Mouse (Mus musculus): ENCODE measurements around the gene Pisd.
"Not testable (repeated sequence)": the region's sequence is repeated elsewhere in the genome, so short reads cannot be mapped to it uniquely, and the experiment has no call there.

Gene Pisd

GRCm38 (mm10) chr5:32785313-32785915 is at the start of gene Pisd:
Gene Pisd, minus strand, starts transcription at chr5:32785646.
- DNase-seq (ENCODE audit: low spot score), result peak; percentile 93

- no peak for DNase-seq (ENCODE audit: low spot score)
These were observed 49.1 kb upstream of the Pisd start for GRCm38 (mm10) chr5:32834497-32834896.

- DNase-seq (ENCODE audit: low spot score), result no peak
These were observed 44.6 kb upstream of the Pisd start for GRCm38 (mm10) chr5:32830054-32830453.

- not testable (repeated sequence) for DNase-seq (ENCODE audit: low spot score)
These were observed 43.3 kb upstream of the Pisd start for GRCm38 (mm10) chr5:32828766-32829165.

- DNase-seq (ENCODE audit: low spot score), result no peak
These were observed 41.6 kb upstream of the Pisd start, which contains the start of gene Gm20671 for GRCm38 (mm10) chr5:32827009-32827408. Gene Gm20671, minus strand, starts transcription at chr5:32827109.

- no peak for DNase-seq (ENCODE audit: low spot score)
These were observed 35.0 kb upstream of the Pisd start for GRCm38 (mm10) chr5:32820471-32820870.

GRCm38 (mm10) chr5:32815396-32815795 is 29.9 kb upstream of the Pisd start:
- DNase-seq (ENCODE audit: low spot score), result no peak

GRCm38 (mm10) chr5:32786454-32786853 is 1.0 kb upstream of the Pisd start:
- not testable (repeated sequence) for DNase-seq (ENCODE audit: low spot score)

GRCm38 (mm10) chr5:32784726-32785125 is 720 bp downstream of the Pisd start:
- peak; percentile 31 for DNase-seq (ENCODE audit: low spot score)

GRCm38 (mm10) chr5:32781596-32781995 is 3.9 kb downstream of the Pisd start:
- DNase-seq (ENCODE audit: low spot score), result no peak

- DNase-seq (ENCODE audit: low spot score), result no peak
These were observed 7.3 kb downstream of the Pisd start for GRCm38 (mm10) chr5:32778168-32778567.

- DNase-seq (ENCODE audit: low spot score), result no peak
These were observed 13.1 kb downstream of the Pisd start for GRCm38 (mm10) chr5:32772361-32772760.

- no peak for DNase-seq (ENCODE audit: low spot score)
These were observed 17.6 kb downstream of the Pisd start for GRCm38 (mm10) chr5:32767636-32768373.

GRCm38 (mm10) chr5:32767004-32767403 is 18.4 kb downstream of the Pisd start:
- no peak for DNase-seq (ENCODE audit: low spot score)

- DNase-seq (ENCODE audit: low spot score), result no peak
These were observed 23.8 kb downstream of the Pisd start for GRCm38 (mm10) chr5:32761566-32762140.

GRCm38 (mm10) chr5:32760787-32761186 is 24.7 kb downstream of the Pisd start:
- DNase-seq (ENCODE audit: low spot score), result no peak

GRCm38 (mm10) chr5:32760352-32760751 is 25.1 kb downstream of the Pisd start:
- DNase-seq (ENCODE audit: low spot score), result not testable (repeated sequence)

GRCm38 (mm10) chr5:32759662-32760061 is 25.8 kb downstream of the Pisd start:
- DNase-seq (ENCODE audit: low spot score), result no peak

- DNase-seq (ENCODE audit: low spot score), result no peak
These were observed 29.3 kb downstream of the Pisd start for GRCm38 (mm10) chr5:32756141-32756540.

- no peak for DNase-seq (ENCODE audit: low spot score)
These were observed 33.7 kb downstream of the Pisd start for GRCm38 (mm10) chr5:32751736-32752135.

- no peak for DNase-seq (ENCODE audit: low spot score)
These were observed 36.5 kb downstream of the Pisd start for GRCm38 (mm10) chr5:32748936-32749335.

GRCm38 (mm10) chr5:32747650-32748375 is 37.6 kb downstream of the Pisd start:
- peak; percentile 81 for DNase-seq (ENCODE audit: low spot score)
